Mouse (Mus musculus) stomach, embryonic 14.5 days (tissue): Measurements from ENCODE around the gene Nnat. TPM values are rescaled to one million over a fixed set of nuclear protein-coding genes. Genes with fewer than 3 reads are reported as not detected.

Source experiments
- ATAC-seq: fragments of 200-750 bp; cut with Nextera tagmentation; 2 replicates; pipeline ENCODE4 v1.8.0; 2017; ENCODE audit warnings: low read depth, moderate TSS enrichment; ENCODE audit not compliant: insufficient number of reproducible peaks, insufficient read depth, low FRiP score
- H3K27ac ChIP-seq: fragments of 300-500 bp; sonication (generic); 2 replicates; pipeline ENCODE4 v1.5.1; 2014; ENCODE audit warnings: mild to moderate bottlenecking, low read length, moderate library complexity, mixed read lengths
- H3K27me3 ChIP-seq: fragments of 300-500 bp; sonication (generic); 2 replicates; pipeline ENCODE4 v1.6.1; 2014; ENCODE audit warnings: low read length, control low read depth, mixed read lengths; ENCODE audit not compliant: control insufficient read depth, insufficient read depth
- H3K36me3 ChIP-seq: fragments of 300-500 bp; sonication (generic); 2 replicates; pipeline ENCODE4 v1.6.1; 2014; ENCODE audit warnings: mild to moderate bottlenecking, control low read depth, low read length, moderate library complexity, mixed read lengths; ENCODE audit not compliant: control insufficient read depth, insufficient read depth
- H3K4me1 ChIP-seq: fragments of 300-500 bp; sonication (generic); 2 replicates; pipeline ENCODE4 v1.6.1; 2014; ENCODE audit warnings: low read length, control low read depth, mixed read lengths; ENCODE audit not compliant: control insufficient read depth, insufficient read depth
- H3K4me2 ChIP-seq: fragments of 300-500 bp; sonication (generic); replicated peaks from 2 replicates; pipeline ENCODE4 v1.6.1; 2014; ENCODE audit warnings: low read depth, low read length, control low read depth
- H3K4me3 ChIP-seq: fragments of 300-500 bp; sonication (generic); 2 replicates; pipeline ENCODE4 v1.5.1; 2014; ENCODE audit warnings: low read depth, low read length, control low read depth
- H3K9ac ChIP-seq: fragments of 300-500 bp; sonication (generic); replicated peaks from 2 replicates; pipeline ENCODE4 v1.6.1; 2014; ENCODE audit warnings: low read depth, mild to moderate bottlenecking, control low read depth, low read length, moderate library complexity, mixed read lengths
- H3K9me3 ChIP-seq: fragments of 300-500 bp; sonication (generic); 2 replicates; pipeline ENCODE4 v1.6.1; 2016; ENCODE audit warnings: low read depth, low read length, control low read depth; ENCODE audit not compliant: control insufficient read depth
- WGBS: fragments of 180-500 bp; shearing (Covaris S2); extraction: QIAGEN DNeasy Blood & Tissue Kit; methylation state at CpG from one replicate; pipeline ENCODE4 v1.1.7; 2014; 5-methylcytosine and 5-hydroxymethylcytosine counted together
- polyA plus RNA-seq: library from polyadenylated mRNA; unstranded; fragments of >200 nt; fragmentation: Nextera tagmentation; extraction: Ambion mirVana; gene quantifications from 2 replicates; pipeline ENCODE4 v1.2.1, GENCODE M21; 2014

Nnat gene
- polyA plus RNA-seq, 1 experiment from 2014 or later, result 400 TPM

GRCm38 (mm10) chr2:157558520-157558919, 1.4 kb upstream of the Nnat start:
- Histone ChIP-seq H3K27ac (no peak overlapping the region), H3K36me3 (peaks cover 16% of the 10 kb centered on the region), H3K9ac (no peak overlapping the region), H3K27me3 (no peaks in the 10 kb centered on the region), H3K9me3 (peaks cover 41% of the 10 kb centered on the region), H3K4me1 (peaks cover 10% of the 10 kb centered on the region; the same call in 1 of the 2 replicates), H3K4me2 (no peak overlapping the region), H3K4me3 (no peak overlapping the region)
- no peak for ATAC-seq
- 61% methylated on average over 6 of the region's 6 CpGs for WGBS

GRCm38 (mm10) chr2:157559440-157559839, 438 bp upstream of the Nnat start:
- Histone ChIP-seq H3K27me3 (no peaks in the 10 kb centered on the region), H3K4me3 (peak overlapping the region; percentile 43), H3K27ac (peak overlapping the region; percentile 15; the same call in 1 of the 2 replicates), H3K9ac (no peak overlapping the region), H3K4me2 (peak overlapping the region; percentile 58), H3K9me3 (peaks cover 41% of the 10 kb centered on the region), H3K36me3 (peaks cover 17% of the 10 kb centered on the region), H3K4me1 (peaks cover 10% of the 10 kb centered on the region; the same call in 1 of the 2 replicates)
- no peak for ATAC-seq
- WGBS, result 49% methylated on average over 19 of the region's 19 CpGs

- ATAC-seq, result no peak
- peak overlapping the region; percentile 48 for H3K27ac ChIP-seq
- H3K4me1 ChIP-seq, result peaks cover 9% of the 10 kb centered on the region; the same call in 1 of the 2 replicates
- no peaks in the 10 kb centered on the region for H3K27me3 ChIP-seq
- peak overlapping the region; percentile 43 for H3K4me3 ChIP-seq
- peak overlapping the region; percentile 58 for H3K4me2 ChIP-seq
- H3K9ac ChIP-seq, result peak overlapping the region; percentile 60
- 50% methylated on average over 33 of the region's 33 CpGs for WGBS
- peaks cover 41% of the 10 kb centered on the region for H3K9me3 ChIP-seq
- peaks cover 17% of the 10 kb centered on the region for H3K36me3 ChIP-seq
Measured at GRCm38 (mm10) chr2:157560302-157560701, 424 bp downstream of the Nnat start.

- Histone ChIP-seq H3K4me1 (peaks cover 9% of the 10 kb centered on the region; the same call in 1 of the 2 replicates), H3K27me3 (no peaks in the 10 kb centered on the region), H3K9ac (no peak overlapping the region), H3K4me2 (peak overlapping the region; percentile 58), H3K4me3 (peak overlapping the region; percentile 43), H3K9me3 (peaks cover 41% of the 10 kb centered on the region), H3K27ac (no peak overlapping the region), H3K36me3 (peaks cover 12% of the 10 kb centered on the region)
- ATAC-seq, result peak; percentile 82
- 58% methylated on average over 27 of the region's 27 CpGs for WGBS
Measured at GRCm38 (mm10) chr2:157561165-157561836, 1.4 kb downstream of the Nnat start.

- peaks cover 14% of the 10 kb centered on the region; the same call in 1 of the 2 replicates for H3K4me1 ChIP-seq
- no peak overlapping the region for H3K4me3 ChIP-seq
- H3K4me2 ChIP-seq, result no peak overlapping the region
- no peak overlapping the region for H3K27ac ChIP-seq
- peaks cover 38% of the 10 kb centered on the region for H3K9me3 ChIP-seq
- no peak overlapping the region for H3K9ac ChIP-seq
- WGBS, result 51% methylated on average over 2 of the region's 2 CpGs
- no peaks in the 10 kb centered on the region for H3K27me3 ChIP-seq
- no peak for ATAC-seq
- peaks cover 4% of the 10 kb centered on the region; the same call in 1 of the 2 replicates for H3K36me3 ChIP-seq
Measured at GRCm38 (mm10) chr2:157563031-157563430, 3.2 kb downstream of the Nnat start.

- 73% methylated on average over 4 of the region's 4 CpGs for WGBS
- Histone ChIP-seq H3K4me1 (peaks cover 14% of the 10 kb centered on the region; the same call in 1 of the 2 replicates), H3K27ac (no peak overlapping the region), H3K36me3 (peaks cover 4% of the 10 kb centered on the region; the same call in 1 of the 2 replicates), H3K4me3 (peak overlapping the region; percentile 0; the same call in 1 of the 2 replicates), H3K4me2 (peak overlapping the region; percentile 68), H3K9ac (no peak overlapping the region), H3K27me3 (no peaks in the 10 kb centered on the region), H3K9me3 (peaks cover 22% of the 10 kb centered on the region)
- ATAC-seq, result no peak
Measured at GRCm38 (mm10) chr2:157564723-157565122, 4.8 kb downstream of the Nnat start.

- no peak for ATAC-seq
- peaks cover 14% of the 10 kb centered on the region; the same call in 1 of the 2 replicates for H3K4me1 ChIP-seq
- H3K36me3 ChIP-seq, result peaks cover 4% of the 10 kb centered on the region; the same call in 1 of the 2 replicates
- no peaks in the 10 kb centered on the region for H3K27me3 ChIP-seq
- H3K9ac ChIP-seq, result peak overlapping the region; percentile 94
- H3K27ac ChIP-seq, result no peak overlapping the region; the same call in 1 of the 2 replicates
- peaks cover 16% of the 10 kb centered on the region for H3K9me3 ChIP-seq
- H3K4me3 ChIP-seq, result peak overlapping the region; percentile 98
- peak overlapping the region; percentile 68 for H3K4me2 ChIP-seq
- WGBS, result 10% methylated on average over 13 of the region's 13 CpGs
Measured at GRCm38 (mm10) chr2:157565446-157565845, 5.6 kb downstream of the Nnat start.

- H3K4me1 ChIP-seq, result peaks cover 14% of the 10 kb centered on the region; the same call in 1 of the 2 replicates
- H3K9me3 ChIP-seq, result peaks cover 16% of the 10 kb centered on the region
- H3K4me2 ChIP-seq, result peak overlapping the region; percentile 68
- peaks cover 4% of the 10 kb centered on the region; the same call in 1 of the 2 replicates for H3K36me3 ChIP-seq
- WGBS, result 0% methylated on average over 32 of the region's 35 CpGs
- peak overlapping the region; percentile 45 for H3K27ac ChIP-seq
- H3K27me3 ChIP-seq, result no peaks in the 10 kb centered on the region
- peak overlapping the region; percentile 98 for H3K4me3 ChIP-seq
- H3K9ac ChIP-seq, result peak overlapping the region; percentile 94
- ATAC-seq, result 0 out of 2 replicates have a peak, but pooled peaks have one; percentile 2
Measured at GRCm38 (mm10) chr2:157565898-157566259, 6.0 kb downstream of the Nnat start.
